Mouse (Mus musculus): ENCODE results near the gene Usp40. TPM values are rescaled to one million over a fixed set of nuclear protein-coding genes. Genes with fewer than 3 reads are reported as not detected.
"Not testable (repeated sequence)": the region's sequence is repeated elsewhere in the genome, so short reads cannot be mapped to it uniquely, and the experiment has no call there.

Gene Usp40
- total RNA-seq (2021), result 25.5 and 27.1 TPM in 2 replicates
- long read RNA-seq, experiment 1, transcript Usp40-204 (32 exons, 3,977 nt), result major isoform, 5 of 9 reads
- long read RNA-seq, experiment 1, partial matches to known transcripts, result 2 of 9 reads
- long read RNA-seq, experiment 1, other reads (novel, unspliced or antisense), result 2 of 9 reads
- long read RNA-seq, experiment 2, partial matches to known transcripts, result 5 of 9 reads
- long read RNA-seq, experiment 2, other reads (novel, unspliced or antisense), result 2 of 9 reads

- peak; percentile 85 for DNase-seq
These were observed at the start of gene Usp40 for GRCm38 (mm10) chr1:88008211-88008697. Usp40 (minus strand) TSS chr1:88008551.

DNA sequence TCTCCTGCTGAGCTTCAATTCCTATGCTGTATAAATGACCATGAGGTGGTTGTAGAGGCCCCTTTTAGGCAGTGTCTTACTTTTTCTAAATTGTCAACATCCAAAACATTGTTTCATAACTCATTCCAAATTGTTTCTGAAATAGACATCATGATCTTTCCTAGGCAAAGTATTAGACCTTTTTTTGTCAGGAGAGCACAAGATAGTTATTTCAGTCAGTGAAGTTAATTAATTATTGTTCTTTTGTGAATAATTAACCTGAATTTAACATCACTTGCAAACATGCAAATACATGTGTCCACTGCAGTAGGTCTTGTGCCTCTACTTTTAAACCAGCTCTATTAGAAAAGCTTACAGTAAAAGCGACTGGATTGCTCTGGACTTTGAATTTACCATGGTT, 46.7 kb upstream of the Usp40 start, which contains the start of gene Ugt1a10:
Ugt1a10 (plus strand) TSS at position 301 of the 400 bp plus-strand sequence.
- no peak for DNase-seq

DNA sequence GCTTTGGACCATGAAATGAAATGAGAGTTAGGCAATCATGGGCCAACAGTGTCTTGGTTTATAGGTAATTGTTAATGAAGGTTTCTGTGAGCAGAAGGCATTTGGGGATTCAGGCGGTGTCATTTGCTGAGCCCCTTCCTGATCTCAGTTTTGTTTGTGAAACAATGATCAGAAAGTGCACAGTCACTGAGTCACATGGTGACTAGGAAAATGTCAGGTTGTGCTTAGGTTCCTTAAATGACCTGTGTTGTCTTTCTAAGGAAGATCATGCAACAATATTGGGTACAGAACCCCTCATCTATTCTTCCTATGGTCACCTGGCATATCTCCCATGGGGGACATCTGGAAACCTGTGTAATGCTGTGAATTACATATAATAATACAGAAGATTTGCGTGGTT, 39.1 kb upstream of the Usp40 start:
- not testable (repeated sequence) for DNase-seq

GRCm38 (mm10) chr1:88044832-88045437, 36.6 kb upstream of the Usp40 start:
- DNase-seq, result not testable (repeated sequence)

DNA sequence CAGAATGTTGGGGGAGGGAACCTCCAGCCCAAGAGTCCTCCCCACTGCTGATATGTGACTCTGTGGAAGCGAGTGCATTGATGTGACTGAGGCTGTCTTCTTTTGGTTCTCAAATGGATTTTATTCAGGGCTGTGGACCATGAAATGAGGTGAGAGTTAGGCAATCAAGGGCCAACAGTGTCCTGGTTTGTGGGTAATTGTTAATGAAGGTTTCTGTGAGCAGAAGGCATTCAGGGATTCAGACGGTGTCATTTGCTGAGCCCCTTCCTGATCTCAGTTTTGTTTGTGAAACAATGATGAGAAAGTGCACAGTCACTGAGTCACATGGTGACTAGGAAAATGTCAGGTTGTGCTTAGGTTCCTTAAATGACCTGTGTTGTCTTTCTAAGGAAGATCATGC, 34.7 kb upstream of the Usp40 start:
- DNase-seq, result not testable (repeated sequence)

GRCm38 (mm10) chr1:88025244-88025643, 16.9 kb upstream of the Usp40 start:
- DNase-seq, result not testable (repeated sequence)

DNA sequence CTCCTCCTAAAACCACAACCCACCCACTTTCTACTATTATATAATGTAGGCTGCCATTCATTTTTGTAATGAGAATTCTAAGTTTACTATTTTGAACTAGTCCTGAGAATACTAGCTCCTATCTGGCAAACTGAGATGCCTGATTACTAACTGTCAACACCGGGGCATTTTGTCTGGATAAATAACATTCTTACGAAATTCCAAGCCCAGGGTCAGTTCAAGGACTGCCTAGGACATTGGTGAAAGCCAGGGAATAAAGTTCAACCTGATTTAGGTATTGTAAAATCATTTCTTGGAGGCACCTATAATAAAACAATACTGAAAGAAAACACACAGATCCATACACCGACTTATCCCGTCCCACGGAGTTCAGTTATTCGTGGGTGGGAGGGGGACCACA, 7.0 kb upstream of the Usp40 start:
- DNase-seq, result no peak

GRCm38 (mm10) chr1:88014671-88015070, 6.3 kb upstream of the Usp40 start:
- no peak for DNase-seq

- no peak for DNase-seq
These were observed 5.8 kb upstream of the Usp40 start for GRCm38 (mm10) chr1:88014194-88014593.

DNA sequence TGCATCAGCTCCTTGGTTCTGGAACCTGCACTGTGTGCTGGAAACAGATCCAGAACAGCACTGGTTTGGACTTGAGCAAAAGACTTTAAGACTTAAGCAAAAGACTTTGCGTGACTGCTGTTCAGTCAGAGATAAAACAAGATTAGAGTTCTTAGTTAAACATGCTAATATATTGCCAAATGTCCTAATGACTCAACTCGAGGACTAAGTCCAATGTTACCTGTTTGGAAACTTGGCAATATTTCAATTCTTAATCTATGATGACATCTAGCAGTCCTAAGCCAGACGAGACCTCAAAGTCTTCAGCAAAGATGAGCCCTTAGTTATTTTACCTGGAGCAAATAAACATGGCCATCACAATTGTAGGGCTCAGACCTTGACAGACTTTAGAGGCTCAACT, 5.4 kb upstream of the Usp40 start:
- no peak for DNase-seq

DNA sequence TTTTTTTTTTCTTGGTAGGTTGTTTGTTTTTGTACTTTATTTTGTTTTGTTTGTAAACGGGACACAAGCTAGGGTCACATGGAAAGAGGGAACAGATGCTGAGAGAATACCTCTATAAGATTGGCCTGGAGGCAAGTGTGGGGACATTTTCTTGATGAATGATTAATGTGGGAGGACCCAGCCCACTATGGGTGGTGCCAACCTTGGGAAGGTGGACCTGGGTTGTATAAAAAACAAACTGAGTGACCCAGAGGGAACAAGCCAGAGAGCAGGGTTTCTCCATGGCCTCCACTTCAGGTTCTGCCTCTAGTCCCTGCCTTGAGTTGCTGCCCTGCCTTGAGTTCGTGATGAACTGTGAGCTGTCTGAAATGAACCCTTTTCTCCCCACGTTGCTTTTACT, 1.2 kb upstream of the Usp40 start:
- no peak for DNase-seq

GRCm38 (mm10) chr1:88008735-88009134, 384 bp upstream of the Usp40 start:
- DNase-seq, result no peak

DNA sequence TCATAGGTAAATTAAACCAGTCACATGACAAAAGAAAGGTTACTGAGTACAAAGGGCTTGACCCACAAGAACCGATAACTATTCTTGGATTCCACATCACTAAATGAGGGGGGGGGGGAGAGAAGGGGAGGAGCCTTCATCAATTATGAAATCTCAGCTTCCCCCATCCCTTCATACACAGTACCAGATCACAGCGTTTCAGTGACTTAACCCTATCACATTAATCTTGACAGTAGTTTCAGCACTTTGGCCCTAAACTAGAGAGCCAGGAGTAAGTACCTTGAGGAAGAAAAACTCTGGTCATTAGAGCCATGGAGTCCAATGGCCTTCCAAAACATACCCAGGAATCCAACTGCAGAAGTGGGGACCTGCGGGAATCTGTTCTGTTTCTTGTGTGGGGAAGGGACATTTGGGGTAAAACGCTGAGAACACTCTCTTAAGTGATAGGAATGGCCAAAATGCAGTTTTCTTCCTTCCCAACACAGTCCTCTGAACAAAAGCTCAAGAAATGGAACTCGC, 600 bp downstream of the Usp40 start:
- DNase-seq, result no peak

DNA sequence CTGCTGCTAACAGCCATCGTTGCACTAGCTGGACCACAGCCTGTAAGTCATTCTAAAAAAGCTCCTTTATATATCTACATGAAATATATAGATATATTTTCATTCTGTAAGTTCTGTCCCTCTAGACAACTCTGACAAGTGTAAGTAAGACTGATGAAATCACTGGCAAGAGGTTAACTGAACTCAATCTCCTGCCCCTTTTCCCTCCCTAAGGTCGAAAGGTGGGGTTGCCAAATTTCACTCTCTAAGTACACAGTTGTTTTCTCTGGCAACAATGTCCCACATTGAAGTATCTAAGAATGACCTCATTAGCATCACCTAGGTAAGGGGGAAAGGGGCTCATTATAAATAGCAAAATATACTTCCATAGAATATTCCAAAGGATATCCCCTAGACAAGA, 15.6 kb downstream of the Usp40 start:
- no peak for DNase-seq

GRCm38 (mm10) chr1:87982291-87982690, 26.1 kb downstream of the Usp40 start:
- no peak for DNase-seq

DNA sequence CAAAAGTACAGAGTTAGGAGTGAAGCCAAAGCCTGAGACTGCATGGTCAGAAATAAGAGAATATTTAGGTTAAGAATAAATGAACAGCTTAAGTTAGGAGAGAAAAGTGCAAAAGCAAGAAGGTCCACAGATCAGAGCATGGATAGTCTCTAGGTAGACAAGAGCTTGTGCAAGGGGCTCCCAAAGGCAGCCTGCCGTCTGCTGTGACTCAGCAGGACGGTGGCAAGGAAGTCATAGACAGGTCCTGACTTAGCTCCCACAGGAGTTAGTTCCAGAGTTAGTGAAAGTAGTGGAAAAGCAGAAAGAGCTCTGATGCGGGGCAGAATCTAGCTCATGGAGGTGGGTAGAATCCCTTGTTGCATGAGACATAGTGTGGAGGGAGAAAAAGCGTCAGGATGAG, 38.0 kb downstream of the Usp40 start:
- no peak for DNase-seq

GRCm38 (mm10) chr1:87961459-87962167, 46.7 kb downstream of the Usp40 start:
- no peak for DNase-seq

- no peak for DNase-seq
These were observed 47.6 kb downstream of the Usp40 start for GRCm38 (mm10) chr1:87960752-87961151.

DNA sequence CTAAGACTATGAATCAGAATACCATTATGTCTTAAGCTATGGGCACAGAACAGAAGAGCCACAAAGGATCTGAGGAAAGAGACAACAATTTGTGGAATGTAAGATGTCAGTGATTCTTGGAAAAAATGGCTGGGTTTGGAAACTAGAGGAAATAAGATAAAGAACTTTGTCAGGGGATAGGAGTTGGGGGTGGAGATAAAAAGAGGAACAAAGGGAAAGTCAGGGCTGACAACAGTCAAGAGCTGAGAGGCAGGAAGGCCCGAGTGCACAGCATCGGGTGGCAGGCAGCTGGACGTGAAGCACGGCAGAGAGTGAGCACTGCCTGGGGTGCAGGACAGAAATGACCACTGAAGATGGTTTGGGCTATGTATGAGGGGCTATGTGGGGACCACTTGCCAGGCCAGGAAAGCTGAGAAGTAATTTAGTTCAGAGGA, 48.3 kb downstream of the Usp40 start:
- no peak for DNase-seq

- no peak for DNase-seq
These were observed 48.8 kb downstream of the Usp40 start for GRCm38 (mm10) chr1:87959532-87959931.

- no peak for DNase-seq
These were observed 49.4 kb downstream of the Usp40 start for GRCm38 (mm10) chr1:87958931-87959330.

DNA sequence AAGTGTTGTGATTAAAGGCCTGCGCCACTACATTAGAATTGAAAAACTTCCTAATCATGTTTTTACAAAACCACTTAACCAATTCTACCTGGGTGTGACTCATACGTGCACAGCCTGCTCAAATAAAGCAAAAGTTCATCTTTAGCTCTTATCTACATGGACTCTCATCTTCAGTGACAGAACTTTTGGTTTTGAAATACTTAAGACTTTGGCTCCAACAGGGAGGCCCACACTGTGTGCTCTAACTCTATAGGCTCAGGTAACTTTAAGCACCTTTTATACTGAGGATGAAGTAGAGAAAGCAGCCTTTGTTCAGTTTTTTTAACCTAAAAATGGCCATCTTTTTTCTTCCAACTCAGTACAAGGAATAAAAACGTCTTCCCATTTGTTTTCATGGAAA, 55.3 kb downstream of the Usp40 start:
- no peak for DNase-seq

DNA sequence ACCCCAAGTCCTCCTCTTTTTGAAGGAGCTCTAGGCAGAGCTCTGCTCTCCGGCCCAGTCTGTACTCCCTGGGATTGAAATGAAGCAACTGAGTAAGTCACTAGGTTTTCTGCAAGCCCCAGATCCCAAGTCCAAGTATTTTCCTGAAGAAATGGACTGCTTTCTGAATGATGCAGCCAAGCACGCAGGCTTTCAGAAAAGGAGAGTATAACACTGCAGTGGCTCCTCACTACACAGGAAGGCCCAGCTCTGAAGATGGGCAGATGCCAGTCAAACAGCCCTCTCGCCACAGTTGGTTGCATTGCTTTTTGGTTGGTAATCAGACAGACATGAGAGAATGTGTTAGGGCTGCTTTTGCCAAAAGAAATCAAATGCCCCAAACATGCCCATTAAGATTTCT, 56.7 kb downstream of the Usp40 start:
- DNase-seq, result no peak
